Mouse (Mus musculus) urinary bladder, postnatal 25 days (tissue): ENCODE results near the gene Srp68.
A peak's percentile ranks its signal among the peaks of the same experiment; 100 is the strongest.

Source experiments
- DNase-seq: peaks from one replicate; pipeline ENCODE4 v3.0.0; 2022; ENCODE audit warnings: low spot score

Srp68 gene

GRCm38 (mm10) chr11:116208660-116209059 lies 65.4 kb downstream of the Srp68 start:
- no peak for DNase-seq

GRCm38 (mm10) chr11:116206678-116207077 lies 67.3 kb downstream of the Srp68 start:
- no peak for DNase-seq

- DNase-seq: no peak
These were observed 70.9 kb downstream of the Srp68 start for GRCm38 (mm10) chr11:116203150-116203549.

- DNase-seq: no peak
These were observed 72.9 kb downstream of the Srp68 start for GRCm38 (mm10) chr11:116201151-116201550.

GRCm38 (mm10) chr11:116198639-116199531 lies 75.1 kb downstream of the Srp68 start, which contains the start of the genes Ten1 and Acox1:
Ten1 (plus strand) TSS chr11:116198855.
Acox1 (minus strand) TSS chr11:116199045.
- DNase-seq: peak; percentile 97

- no peak for DNase-seq
These were observed 75.9 kb downstream of the Srp68 start for GRCm38 (mm10) chr11:116198132-116198531.

- no peak for DNase-seq
These were observed 76.5 kb downstream of the Srp68 start for GRCm38 (mm10) chr11:116197584-116197906.

GRCm38 (mm10) chr11:116196866-116197583 lies 77.0 kb downstream of the Srp68 start:
- DNase-seq: no peak

GRCm38 (mm10) chr11:116196336-116196735 lies 77.7 kb downstream of the Srp68 start:
- DNase-seq: no peak

GRCm38 (mm10) chr11:116195252-116195651 lies 78.8 kb downstream of the Srp68 start:
- no peak for DNase-seq
